Mouse (Mus musculus) C2C12 (cell line): ENCODE measurements around the gene Krt90. TPM values are rescaled to one million over a fixed set of nuclear protein-coding genes. Genes with fewer than 3 reads are reported as not detected.

Experiments used
- H3K27me3 ChIP-seq: one replicate; pipeline ENCODE4 v1.6.1; 2011; ENCODE audit not compliant: control insufficient read depth, insufficient read depth, insufficient read length
- H3K36me3 ChIP-seq: one replicate; pipeline ENCODE4 v1.6.1; 2011; ENCODE audit not compliant: control insufficient read depth, insufficient read depth
- H3K4me3 ChIP-seq: one replicate; pipeline ENCODE4 v1.5.1; 2011; ENCODE audit warnings: mild to moderate bottlenecking, control low read depth; ENCODE audit not compliant: poor library complexity, insufficient read depth, severe bottlenecking
- H3K79me2 ChIP-seq: one replicate; pipeline ENCODE4 v1.6.1; 2011; ENCODE audit not compliant: control insufficient read depth, insufficient read depth
- H3K79me3 ChIP-seq: one replicate; pipeline ENCODE4 v1.6.1; 2011; ENCODE audit warnings: low read depth, control low read depth
- H3ac ChIP-seq: one replicate; pipeline ENCODE3; 2011; ENCODE audit warnings: low read depth; ENCODE audit not compliant: control insufficient read depth, insufficient read length
- CEBPB ChIP-seq: IDR thresholded peaks from one replicate; pipeline ENCODE4 v1.6.1; 2011; ENCODE audit warnings: low read depth, mild to moderate bottlenecking, control low read depth, moderate library complexity
- CTCF ChIP-seq: IDR thresholded peaks from one replicate; pipeline ENCODE4 v1.5.1; 2011; ENCODE audit not compliant: control insufficient read depth, insufficient read depth, insufficient read length
- FOSL1 ChIP-seq: IDR thresholded peaks from one replicate; pipeline ENCODE4 v1.8.0; 2011; ENCODE audit warnings: mild to moderate bottlenecking, low read length; ENCODE audit not compliant: poor library complexity, insufficient read depth, severe bottlenecking
- MAX ChIP-seq: IDR thresholded peaks from one replicate; pipeline ENCODE4 v1.6.1; 2011; ENCODE audit warnings: mild to moderate bottlenecking, control low read depth
- MYOD1 ChIP-seq: IDR thresholded peaks from one replicate; pipeline ENCODE4 v1.6.1; 2011; ENCODE audit warnings: low read depth; ENCODE audit not compliant: control insufficient read depth, insufficient read length
- MYOG ChIP-seq: IDR thresholded peaks from one replicate; pipeline ENCODE4 v1.6.1; 2011; ENCODE audit not compliant: control insufficient read depth, insufficient read length; ENCODE audit errors: extremely low read depth
- USF1 ChIP-seq: IDR thresholded peaks from one replicate; pipeline ENCODE4 v1.6.1; 2011; ENCODE audit warnings: low read depth, mild to moderate bottlenecking, control low read depth, moderate library complexity
- polyA plus RNA-seq: library from polyadenylated mRNA; unstranded; fragments of >200 nt; fragmentation: generic; extraction: Trizol; gene quantifications from one replicate; pipeline ENCODE4 v1.2.1, GENCODE M21; 2012; ENCODE audit warnings: missing spikeins

The Krt90 gene
- polyA plus RNA-seq, 1 experiment, result not detected

GRCm38 (mm10) chr15:101575506-101575905 is 12.8 kb upstream of the Krt90 start:
- Histone ChIP-seq H3K4me3 (no peak overlapping the region), H3K79me3 (no peaks in the 10 kb centered on the region), H3K79me2 (no peaks in the 10 kb centered on the region), H3K27me3 (peaks cover 44% of the 10 kb centered on the region), H3K36me3 (no peaks in the 10 kb centered on the region), H3ac (no peak overlapping the region)
- TF ChIP-seq MYOG (no peak), CEBPB (no peak), MYOD1 (no peak), MAX (no peak), FOSL1 (no peak), USF1 (no peak), CTCF (no peak)

- Histone ChIP-seq H3K4me3 (no peak within 1 kb of the TSS), H3K27me3 (peaks cover 51% of the 10 kb centered on the region)
- TF ChIP-seq CTCF (no peak), CEBPB (no peak), MYOD1 (no peak), MAX (no peak), MYOG (no peak), FOSL1 (no peak), USF1 (no peak)
Measured at GRCm38 (mm10) chr15:101573796-101574345, 11.1 kb upstream of the Krt90 start, which contains the start of gene Krt75. TSS of gene Krt75 (minus strand) at chr15:101573904.

GRCm38 (mm10) chr15:101567780-101568179 is 5.0 kb upstream of the Krt90 start:
- H3K27me3 ChIP-seq, result peaks cover 64% of the 10 kb centered on the region

More at GRCm38 (mm10) chr15:101573796-101574345, 11.1 kb upstream of the Krt90 start, which contains the start of gene Krt75:
- Histone ChIP-seq H3ac (no peak within 1 kb of the TSS), H3K79me3 (no peaks in the 10 kb centered on the region), H3K36me3 (no peaks in the 10 kb centered on the region), H3K79me2 (no peaks in the 10 kb centered on the region)

GRCm38 (mm10) chr15:101558034-101558646 is 4.6 kb downstream of the Krt90 start:
- TF ChIP-seq USF1, result no peak
- no peak for TF ChIP-seq CEBPB
- no peak for TF ChIP-seq MYOG
- TF ChIP-seq MAX, result no peak
- TF ChIP-seq MYOD1, result no peak
- TF ChIP-seq CTCF, result no peak
- TF ChIP-seq FOSL1, result no peak
- Histone ChIP-seq H3K79me2 (no peaks in the 10 kb centered on the region), H3K27me3 (peaks cover 66% of the 10 kb centered on the region), H3K79me3 (no peaks in the 10 kb centered on the region), H3ac (no peak overlapping the region), H3K4me3 (no peak overlapping the region), H3K36me3 (no peaks in the 10 kb centered on the region)

More at GRCm38 (mm10) chr15:101567780-101568179, 5.0 kb upstream of the Krt90 start:
- H3K79me3 ChIP-seq, result no peaks in the 10 kb centered on the region
- H3K79me2 ChIP-seq, result no peaks in the 10 kb centered on the region
- no peak overlapping the region for H3K4me3 ChIP-seq
- no peak overlapping the region for H3ac ChIP-seq
- TF ChIP-seq MYOG (no peak), CEBPB (no peak), FOSL1 (no peak), USF1 (no peak), MYOD1 (no peak), MAX (no peak), CTCF (no peak)
- H3K36me3 ChIP-seq, result no peaks in the 10 kb centered on the region

DNA sequence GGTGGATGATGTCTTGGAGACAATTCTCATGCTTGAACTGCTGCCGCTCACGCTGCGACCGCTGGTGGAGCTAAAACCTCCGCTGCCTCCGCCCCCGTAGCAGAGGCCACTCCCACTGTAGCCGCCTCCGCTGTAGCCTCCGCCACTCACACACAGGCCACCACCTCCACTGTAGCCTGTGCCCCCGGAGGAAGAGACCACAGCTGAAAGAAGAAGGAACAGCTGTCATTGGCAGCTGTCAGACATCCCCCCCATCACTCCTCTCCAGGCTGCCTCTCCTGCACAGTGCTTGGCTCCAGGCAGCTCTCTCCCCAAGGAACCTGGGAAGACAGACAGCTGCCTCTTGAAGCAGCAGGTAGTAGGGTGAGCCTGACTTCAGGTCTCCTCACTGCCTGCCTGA is 9.6 kb downstream of the Krt90 start:
- H3K4me3 ChIP-seq, result no peak overlapping the region
- no peak overlapping the region for H3ac ChIP-seq
- no peaks in the 10 kb centered on the region for H3K36me3 ChIP-seq
- TF ChIP-seq MYOD1 (no peak), MAX (no peak), USF1 (no peak), CEBPB (no peak), MYOG (no peak), CTCF (no peak), FOSL1 (no peak)
- H3K79me2 ChIP-seq, result no peaks in the 10 kb centered on the region
- peaks cover 83% of the 10 kb centered on the region for H3K27me3 ChIP-seq
- no peaks in the 10 kb centered on the region for H3K79me3 ChIP-seq
